Mouse (Mus musculus): Measurements from ENCODE around the gene Paqr7.

DNA sequence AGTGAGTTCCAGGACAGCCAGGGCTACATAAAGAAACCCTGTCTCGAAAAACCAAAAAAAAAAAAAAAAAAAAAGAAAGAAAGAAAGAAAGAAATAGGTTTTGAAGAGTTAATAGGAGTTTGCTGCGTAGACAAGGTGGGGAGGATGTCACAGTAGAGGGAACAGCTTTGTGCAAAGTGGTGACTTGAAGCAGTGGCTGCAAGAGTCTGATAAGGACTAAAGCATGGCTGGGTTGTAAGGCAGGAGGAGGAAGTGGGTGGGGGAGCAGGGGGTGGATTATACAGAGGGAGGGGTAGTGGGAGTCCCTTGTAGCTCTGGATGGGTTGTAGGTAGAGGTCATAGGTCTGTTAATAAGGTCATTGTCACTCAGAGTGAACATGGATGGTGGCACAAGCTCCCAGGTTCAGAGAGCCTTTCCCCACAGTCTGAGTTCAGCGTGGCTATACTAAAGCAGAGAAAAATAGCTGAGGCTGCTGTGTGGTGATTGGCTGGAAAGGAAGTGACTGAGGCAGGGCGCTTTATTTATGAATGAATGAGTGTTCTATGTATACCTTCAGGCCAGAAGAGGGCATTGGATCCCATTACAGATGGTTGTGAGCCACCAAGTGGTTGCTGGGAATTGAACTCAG, 9.6 kb downstream of the Paqr7 start:
- TF ChIP-seq POLR2A (IDR thresholded peaks at IDR 0.05; ENCODE audit: control insufficient read depth, extremely low read depth, insufficient read depth, low read length, poor library complexity) (no peak), CTCF (IDR thresholded peaks at IDR 0.05; ENCODE audit: borderline replicate concordance, control insufficient read depth, extremely low read depth, insufficient read depth, low read length, poor library complexity) (no peak)
